Mouse (Mus musculus): Measurements from ENCODE around the gene Ddx39b.
A peak's percentile ranks its signal among the peaks of the same experiment; 100 is the strongest.
"Not testable (repeated sequence)": the region's sequence is repeated elsewhere in the genome, so short reads cannot be mapped to it uniquely, and the experiment has no call there.

Gene Ddx39b

DNA sequence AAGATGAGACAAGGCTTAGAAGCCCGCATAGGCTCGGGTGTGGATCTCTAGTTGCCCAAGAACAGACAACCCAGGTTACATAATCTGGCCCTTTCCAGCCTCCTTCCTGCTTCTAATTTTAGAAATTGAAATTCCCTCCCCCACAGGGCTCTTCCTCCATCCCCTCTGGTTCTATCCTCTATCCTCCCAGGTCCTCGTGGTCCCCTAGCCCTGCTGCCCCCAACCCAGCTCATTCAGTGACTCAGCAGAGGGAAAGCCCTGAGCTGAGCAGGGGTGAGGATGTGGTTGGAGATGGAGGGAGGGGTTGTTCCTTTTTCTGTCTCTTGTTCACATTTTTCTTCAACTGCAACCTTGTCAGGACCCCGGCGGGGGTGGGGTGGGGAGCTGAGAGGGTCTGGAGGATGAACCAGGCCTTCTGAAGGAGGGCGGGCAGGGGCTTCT lies 21.9 kb upstream of the Ddx39b start:
- DNase-seq (ENCODE audit: low spot score), result no peak

GRCm38 (mm10) chr17:35220156-35220952 lies 21.2 kb upstream of the Ddx39b start, which contains the start of gene Gm16181:
Gene Gm16181, plus strand, starts transcription at chr17:35220834.
- DNase-seq (ENCODE audit: low spot score), result no peak

- no peak for DNase-seq (ENCODE audit: low spot score)
Observed at GRCm38 (mm10) chr17:35222299-35222698, 19.2 kb upstream of the Ddx39b start.

DNA sequence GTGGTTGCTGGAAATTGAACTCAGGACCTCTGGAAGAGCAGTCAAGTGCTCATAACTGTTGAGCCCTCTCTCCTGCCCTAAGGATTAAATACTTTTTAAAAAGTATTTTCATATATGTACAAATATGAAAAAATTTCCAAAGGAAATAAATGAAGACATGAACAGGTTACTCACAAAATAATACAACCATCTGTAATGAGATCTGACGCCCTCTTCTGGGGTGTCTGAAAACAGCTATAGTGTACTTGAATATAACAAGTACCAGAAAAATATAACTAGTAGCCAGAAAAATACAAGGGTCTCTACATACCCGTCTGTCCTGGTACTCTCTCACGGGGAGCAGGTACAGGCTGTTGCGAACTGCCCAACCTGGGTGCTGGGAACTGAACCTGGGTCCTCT lies 16.9 kb upstream of the Ddx39b start:
- no peak for DNase-seq (ENCODE audit: low spot score)

- no peak for DNase-seq (ENCODE audit: low spot score)
Observed at GRCm38 (mm10) chr17:35225456-35225855, 16.1 kb upstream of the Ddx39b start.

GRCm38 (mm10) chr17:35226561-35227046 lies 14.9 kb upstream of the Ddx39b start:
- no peak for DNase-seq (ENCODE audit: low spot score)

DNA sequence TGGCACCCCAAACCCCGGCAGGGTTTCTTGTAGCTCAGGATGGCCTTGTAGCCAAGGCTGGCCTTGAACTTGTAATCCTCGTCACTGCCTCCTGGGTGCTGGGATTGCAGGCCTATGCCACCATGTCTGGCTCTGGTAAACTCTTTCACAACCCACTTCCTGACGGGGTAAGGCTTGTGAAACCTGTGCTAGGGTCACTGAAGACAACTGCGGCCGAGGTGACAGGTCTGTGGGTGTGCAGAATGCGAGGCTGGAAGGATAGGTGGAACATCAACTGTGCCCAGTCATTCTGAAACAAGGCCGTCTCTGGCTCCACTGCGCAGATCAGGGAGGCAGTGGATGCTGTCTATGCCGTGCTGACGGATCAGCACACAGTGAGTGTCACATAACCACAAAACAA lies 10.5 kb upstream of the Ddx39b start:
- DNase-seq (ENCODE audit: low spot score), result no peak

GRCm38 (mm10) chr17:35232043-35232442 lies 9.5 kb upstream of the Ddx39b start:
- DNase-seq (ENCODE audit: low spot score), result peak; percentile 89

GRCm38 (mm10) chr17:35232659-35233058 lies 8.9 kb upstream of the Ddx39b start:
- DNase-seq (ENCODE audit: low spot score), result no peak

GRCm38 (mm10) chr17:35233114-35233980 lies 8.2 kb upstream of the Ddx39b start, which contains the start of gene Atp6v1g2:
Gene Atp6v1g2, plus strand, starts transcription at chr17:35233660.
- DNase-seq (ENCODE audit: low spot score), result no peak

- DNase-seq (ENCODE audit: low spot score), result not testable (repeated sequence)
Observed at GRCm38 (mm10) chr17:35234090-35234489, 7.5 kb upstream of the Ddx39b start.

DNA sequence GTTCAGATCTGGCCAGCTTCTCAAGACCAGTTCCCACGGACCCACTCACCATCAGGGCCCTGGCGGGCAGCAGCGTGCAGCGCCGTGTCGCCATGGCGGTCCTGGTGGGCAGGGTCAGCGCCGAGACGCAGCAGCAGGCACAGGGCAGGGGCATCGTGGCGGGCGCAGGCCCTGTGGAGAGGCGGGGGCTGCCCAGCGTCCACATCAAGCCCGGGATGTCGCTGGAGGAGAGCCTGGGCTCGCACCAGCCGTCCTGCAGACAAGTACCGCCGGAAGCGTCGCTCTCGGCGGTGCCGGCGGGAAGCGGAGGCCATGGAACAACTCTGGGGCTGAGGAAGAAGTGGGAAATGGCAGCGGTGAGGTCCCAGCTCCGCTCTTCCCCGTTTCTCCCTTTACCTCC lies 6.6 kb upstream of the Ddx39b start:
- no peak for DNase-seq (ENCODE audit: low spot score)

GRCm38 (mm10) chr17:35235614-35236389 lies 5.7 kb upstream of the Ddx39b start, which contains the start of gene Nfkbil1:
Gene Nfkbil1, minus strand, starts transcription at chr17:35235792.
- peak; percentile 91 for DNase-seq (ENCODE audit: low spot score)

GRCm38 (mm10) chr17:35236390-35236746 lies 5.2 kb upstream of the Ddx39b start:
- DNase-seq (ENCODE audit: low spot score), result peak; percentile 96

DNA sequence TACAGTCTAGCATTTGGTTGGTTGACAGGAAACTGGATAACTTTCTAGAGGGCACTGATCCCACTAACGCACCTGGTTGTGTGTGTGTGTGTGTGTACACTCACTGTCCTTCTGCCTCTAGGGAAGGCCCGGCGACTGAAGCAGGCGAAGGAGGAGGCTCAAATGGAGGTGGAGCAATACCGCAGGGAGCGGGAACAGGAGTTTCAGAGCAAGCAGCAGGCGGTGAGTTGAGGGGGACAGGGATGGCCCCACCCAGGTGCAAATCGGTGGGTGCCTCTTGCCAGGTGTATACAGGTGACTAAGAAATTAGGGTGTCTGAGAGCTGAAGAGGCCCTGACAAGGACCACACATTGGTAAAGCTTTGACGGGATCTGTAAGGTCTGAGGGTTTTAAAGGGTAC lies 4.5 kb upstream of the Ddx39b start:
- no peak for DNase-seq (ENCODE audit: low spot score)

DNA sequence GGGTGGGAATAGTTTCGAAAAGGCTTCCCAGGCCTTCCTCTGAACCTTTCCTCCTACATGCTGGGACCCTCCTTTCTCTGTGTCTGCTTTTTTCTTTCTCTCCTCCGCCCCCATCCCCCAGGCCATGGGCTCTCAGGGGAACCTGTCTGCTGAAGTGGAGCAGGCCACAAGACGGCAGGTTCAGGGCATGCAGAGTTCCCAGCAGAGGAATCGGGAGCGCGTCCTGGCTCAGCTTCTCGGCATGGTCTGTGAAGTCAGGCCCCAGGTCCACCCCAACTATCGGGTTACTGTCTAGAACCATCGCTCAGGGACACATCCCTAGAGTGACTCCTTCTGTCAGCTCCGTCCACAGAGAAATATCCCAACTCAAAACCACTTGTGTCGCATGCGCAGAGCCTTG lies 4.0 kb upstream of the Ddx39b start:
- no peak for DNase-seq (ENCODE audit: low spot score)

DNA sequence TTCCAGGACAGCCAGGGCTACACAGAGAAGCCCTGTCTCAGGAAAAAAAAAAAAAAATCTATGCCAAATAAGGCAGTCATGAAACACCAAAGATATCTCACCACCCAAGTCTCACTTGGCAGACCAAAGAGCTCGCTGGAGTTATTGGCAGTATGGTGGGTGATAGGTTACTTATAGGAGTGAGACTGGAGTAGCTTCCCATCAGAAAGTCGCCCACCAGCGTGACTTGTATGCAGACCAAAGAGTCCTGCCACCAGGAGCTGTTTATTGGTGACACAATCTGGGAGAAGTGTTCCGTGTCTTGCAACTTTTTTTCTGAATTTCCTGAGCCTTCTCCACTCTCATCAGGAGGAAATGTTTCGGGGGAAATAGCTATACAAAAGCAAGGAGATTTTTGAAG lies 1.8 kb upstream of the Ddx39b start:
- DNase-seq (ENCODE audit: low spot score), result no peak

DNA sequence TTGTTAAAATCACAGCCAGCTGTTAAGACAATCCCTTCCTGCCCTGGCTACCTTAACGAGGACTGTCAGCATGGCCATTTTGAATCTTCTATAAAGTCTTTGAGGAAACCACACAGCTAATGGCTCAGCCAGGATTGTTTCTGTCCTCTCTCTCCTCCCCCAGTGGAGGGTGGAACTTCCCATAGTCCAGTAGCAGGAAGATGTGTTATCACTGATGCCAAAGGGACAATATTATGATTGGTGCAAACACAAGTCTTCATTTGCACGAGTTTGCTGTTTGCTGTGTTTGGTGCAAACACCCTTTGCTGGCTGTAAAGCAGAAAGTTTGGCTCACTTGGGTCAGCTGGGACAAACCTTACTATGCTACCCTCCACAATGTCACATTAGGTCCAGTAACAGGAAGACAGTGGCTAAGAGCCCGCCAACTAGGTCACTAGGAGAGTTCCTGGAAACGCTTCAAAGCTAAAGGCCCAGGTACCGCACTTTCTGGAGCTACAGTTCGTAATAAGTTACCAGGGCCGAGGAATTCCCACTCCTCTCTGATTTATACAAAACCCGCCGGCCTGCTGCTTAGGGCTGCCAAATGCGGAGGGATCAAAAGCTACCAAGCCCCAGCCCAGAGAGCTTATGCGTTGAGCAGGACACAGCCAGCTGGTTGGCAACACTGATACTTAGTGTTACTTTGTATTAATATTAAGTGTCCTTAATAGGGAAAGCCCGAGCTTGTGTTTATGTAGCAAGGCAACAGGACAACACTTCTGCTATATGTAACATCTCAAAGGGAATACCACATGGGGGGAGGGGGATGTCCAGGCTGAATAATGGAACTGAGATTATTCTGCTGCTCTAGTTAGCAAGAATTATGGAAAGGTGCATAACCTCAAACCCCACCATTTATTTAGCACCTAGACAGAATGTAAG lies 902 bp upstream of the Ddx39b start:
- DNase-seq (ENCODE audit: low spot score), result no peak

GRCm38 (mm10) chr17:35242015-35242941 lies 732 bp downstream of the Ddx39b start:
- no peak for DNase-seq (ENCODE audit: low spot score)

DNA sequence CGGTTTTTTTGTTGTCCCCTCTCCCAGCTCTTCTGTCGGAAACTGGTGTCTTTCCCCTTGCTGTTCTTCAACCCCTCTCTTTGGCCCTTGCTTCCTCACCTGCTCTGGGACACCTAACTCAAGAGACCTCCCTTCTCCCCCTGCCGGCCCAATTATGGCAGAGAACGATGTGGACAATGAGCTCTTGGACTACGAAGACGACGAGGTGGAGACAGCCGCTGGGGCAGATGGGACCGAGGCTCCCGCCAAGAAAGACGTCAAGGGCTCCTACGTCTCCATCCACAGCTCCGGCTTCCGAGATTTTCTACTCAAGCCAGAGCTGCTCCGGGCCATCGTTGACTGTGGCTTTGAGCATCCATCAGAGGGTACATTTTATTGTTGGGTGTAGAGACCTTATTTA lies 1.5 kb downstream of the Ddx39b start:
- no peak for DNase-seq (ENCODE audit: low spot score)
